Mouse (Mus musculus) spleen, adult 2 months (tissue): ENCODE results near the gene Gm28845.

Experiments used
- CTCF ChIP-seq: fragments of 200-500 bp; IDR thresholded peaks from 2 replicates; pipeline ENCODE4 v1.5.1; 2011; ENCODE audit warnings: mild to moderate bottlenecking, inconsistent platforms; ENCODE audit not compliant: insufficient read depth, insufficient read length, insufficient replicate concordance; ENCODE audit errors: extremely low read depth
- POLR2A ChIP-seq: fragments of 200-500 bp; IDR thresholded peaks from 2 replicates; pipeline ENCODE4 v1.6.1; 2011; ENCODE audit warnings: low read depth, low read length, inconsistent platforms

DNA sequence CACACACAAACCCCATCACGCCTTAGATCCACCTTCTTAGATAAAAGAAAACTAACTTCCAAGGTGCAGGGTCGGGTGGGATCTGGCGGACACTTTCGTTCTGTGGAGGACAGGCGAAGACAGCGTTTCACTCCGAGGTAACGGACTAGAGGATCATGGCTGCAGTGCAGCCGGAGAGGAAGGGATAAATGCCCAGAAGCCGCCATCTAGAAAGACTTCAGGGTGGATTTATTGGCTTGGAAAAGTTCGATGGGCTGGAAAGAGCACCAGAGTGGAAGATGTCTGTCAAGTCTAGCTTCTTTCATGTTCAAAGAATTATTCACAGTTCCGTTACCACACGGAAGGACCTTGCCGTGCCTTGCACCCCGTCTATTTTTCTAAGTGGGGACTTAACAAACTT lies 55.2 kb downstream of the Gm28845 start:
- TF ChIP-seq CTCF (no peak), POLR2A (no peak)
